Mouse (Mus musculus) lung, embryonic 15.5 days (tissue): ENCODE results near the gene Chid1. TPM values are rescaled to one million over a fixed set of nuclear protein-coding genes. Genes with fewer than 3 reads are reported as not detected.

ENCODE experiments used
- ATAC-seq: fragments of 200-750 bp; cut with Nextera tagmentation; 2 replicates; pipeline ENCODE4 v1.8.0; 2017; ENCODE audit warnings: moderate number of reproducible peaks, borderline replicate concordance; ENCODE audit not compliant: low FRiP score, low TSS enrichment; ENCODE audit errors: extremely low read depth
- H3K27ac ChIP-seq: fragments of 300-500 bp; sonication (generic); 2 replicates; pipeline ENCODE4 v1.5.1; 2015; ENCODE audit warnings: moderate library complexity, mild to moderate bottlenecking, inconsistent platforms
- H3K27me3 ChIP-seq: fragments of 300-500 bp; sonication (generic); 2 replicates; pipeline ENCODE4 v1.6.1; 2015; ENCODE audit warnings: inconsistent platforms
- H3K36me3 ChIP-seq: fragments of 300-500 bp; sonication (generic); 2 replicates; pipeline ENCODE4 v1.6.1; 2015; ENCODE audit warnings: inconsistent platforms
- H3K4me1 ChIP-seq: fragments of 300-500 bp; sonication (generic); 2 replicates; pipeline ENCODE4 v1.6.1; 2015; ENCODE audit warnings: inconsistent platforms
- H3K4me2 ChIP-seq: fragments of 300-500 bp; sonication (generic); 2 replicates; pipeline ENCODE4 v1.6.1; 2015; ENCODE audit warnings: inconsistent platforms, mild to moderate bottlenecking, moderate library complexity
- H3K4me3 ChIP-seq: fragments of 300-500 bp; sonication (generic); 2 replicates; pipeline ENCODE4 v1.5.1; 2015; ENCODE audit warnings: mild to moderate bottlenecking, inconsistent platforms
- H3K9ac ChIP-seq: fragments of 300-500 bp; sonication (generic); 2 replicates; pipeline ENCODE4 v1.6.1; 2015; ENCODE audit warnings: inconsistent platforms
- H3K9me3 ChIP-seq: fragments of 300-500 bp; sonication (generic); 2 replicates; pipeline ENCODE4 v1.6.1; 2016; ENCODE audit warnings: inconsistent platforms
- WGBS: fragments of 180-500 bp; shearing (Covaris S2); methylation state at CpG from one replicate; pipeline ENCODE4 v1.1.7; 2015; 5-methylcytosine and 5-hydroxymethylcytosine counted together
- polyA plus RNA-seq: library from polyadenylated mRNA; unstranded; fragments of >200 nt; fragmentation: Nextera tagmentation; extraction: Ambion mirVana; gene quantifications from 2 replicates; pipeline ENCODE4 v1.2.1, GENCODE M21; 2015

The Chid1 gene
- polyA plus RNA-seq: 39.5 and 40.9 TPM in 2 replicates

- WGBS: under 1% methylated on average over 46 of the region's 46 CpGs
- peak; percentile 97 for ATAC-seq
- H3K36me3 ChIP-seq: no peaks in the 10 kb centered on the region
- peaks cover 24% of the 10 kb centered on the region for H3K4me1 ChIP-seq
- no peaks in the 10 kb centered on the region for H3K27me3 ChIP-seq
- H3K4me2 ChIP-seq: peak within 1 kb of the TSS; percentile 86
- H3K9me3 ChIP-seq: no peaks in the 10 kb centered on the region
- peak within 1 kb of the TSS; percentile 85 for H3K4me3 ChIP-seq
- peak within 1 kb of the TSS; percentile 62 for H3K27ac ChIP-seq
- H3K9ac ChIP-seq: peak within 1 kb of the TSS; percentile 75
Observed at GRCm38 (mm10) chr7:141539556-141540311, at the start of gene Chid1. Chid1 (minus strand) TSS chr7:141539857.

- no peak for ATAC-seq
- H3K4me2 ChIP-seq: no peak overlapping the region
- WGBS: 75% methylated on average over 6 of the region's 6 CpGs
Observed at GRCm38 (mm10) chr7:141588890-141589289, 49.2 kb upstream of the Chid1 start.

GRCm38 (mm10) chr7:141585881-141586280 lies 46.2 kb upstream of the Chid1 start:
- peaks cover 15% of the 10 kb centered on the region for H3K36me3 ChIP-seq

More at GRCm38 (mm10) chr7:141588890-141589289, 49.2 kb upstream of the Chid1 start:
- Histone ChIP-seq H3K4me3 (no peak overlapping the region), H3K27ac (no peak overlapping the region), H3K27me3 (no peaks in the 10 kb centered on the region), H3K36me3 (peaks cover 28% of the 10 kb centered on the region), H3K9me3 (no peaks in the 10 kb centered on the region), H3K9ac (no peak overlapping the region), H3K4me1 (no peaks in the 10 kb centered on the region)

GRCm38 (mm10) chr7:141585288-141585687 lies 45.6 kb upstream of the Chid1 start:
- Histone ChIP-seq H3K27me3 (no peaks in the 10 kb centered on the region), H3K9ac (no peak overlapping the region), H3K27ac (no peak overlapping the region), H3K36me3 (peaks cover 10% of the 10 kb centered on the region), H3K4me1 (no peaks in the 10 kb centered on the region), H3K4me2 (no peak overlapping the region), H3K4me3 (no peak overlapping the region), H3K9me3 (no peaks in the 10 kb centered on the region)
- WGBS: 59% methylated on average over 4 of the region's 4 CpGs
- 0 out of 2 replicates have a peak, but pooled peaks have one; percentile 3 for ATAC-seq

More at GRCm38 (mm10) chr7:141585881-141586280, 46.2 kb upstream of the Chid1 start:
- Histone ChIP-seq H3K27ac (no peak overlapping the region), H3K27me3 (no peaks in the 10 kb centered on the region), H3K4me1 (no peaks in the 10 kb centered on the region), H3K4me2 (no peak overlapping the region), H3K9me3 (no peaks in the 10 kb centered on the region), H3K4me3 (no peak overlapping the region), H3K9ac (no peak overlapping the region)
- 90% methylated on average over 1 of the region's 1 CpGs for whole genome bisulfite sequencing
- ATAC-seq: no peak

GRCm38 (mm10) chr7:141584048-141584841 lies 44.6 kb upstream of the Chid1 start:
- ATAC-seq: no peak
- no peaks in the 10 kb centered on the region for H3K4me1 ChIP-seq
- no peak overlapping the region for H3K4me2 ChIP-seq
- no peak overlapping the region for H3K27ac ChIP-seq
- H3K9me3 ChIP-seq: no peaks in the 10 kb centered on the region
- 86% methylated on average over 5 of the region's 5 CpGs for WGBS
- H3K36me3 ChIP-seq: peaks cover 4% of the 10 kb centered on the region; the same call in 1 of the 2 replicates
- no peak overlapping the region for H3K9ac ChIP-seq
- H3K27me3 ChIP-seq: no peaks in the 10 kb centered on the region
- no peak overlapping the region for H3K4me3 ChIP-seq

- Histone ChIP-seq H3K27me3 (no peaks in the 10 kb centered on the region), H3K4me3 (no peak overlapping the region), H3K27ac (no peak overlapping the region), H3K9ac (no peak overlapping the region), H3K36me3 (no peaks in the 10 kb centered on the region), H3K4me1 (no peaks in the 10 kb centered on the region), H3K4me2 (no peak overlapping the region), H3K9me3 (no peaks in the 10 kb centered on the region)
- ATAC-seq: no peak
- WGBS: 64% methylated on average over 7 of the region's 7 CpGs
Observed at GRCm38 (mm10) chr7:141581323-141581722, 41.7 kb upstream of the Chid1 start.

- Histone ChIP-seq H3K36me3 (no peaks in the 10 kb centered on the region), H3K4me1 (no peaks in the 10 kb centered on the region), H3K9ac (no peak overlapping the region), H3K4me3 (no peak overlapping the region), H3K4me2 (no peak overlapping the region), H3K9me3 (no peaks in the 10 kb centered on the region), H3K27me3 (no peaks in the 10 kb centered on the region), H3K27ac (no peak overlapping the region)
- WGBS: 82% methylated on average over 2 of the region's 2 CpGs
- ATAC-seq: no peak
Observed at GRCm38 (mm10) chr7:141578943-141579342, 39.3 kb upstream of the Chid1 start.

GRCm38 (mm10) chr7:141578511-141578910 lies 38.9 kb upstream of the Chid1 start:
- WGBS: 95% methylated on average over 1 of the region's 1 CpGs
- no peaks in the 10 kb centered on the region for H3K36me3 ChIP-seq
- H3K9me3 ChIP-seq: no peaks in the 10 kb centered on the region
- H3K4me2 ChIP-seq: no peak overlapping the region
- no peak overlapping the region for H3K27ac ChIP-seq
- no peak overlapping the region for H3K4me3 ChIP-seq
- no peak for ATAC-seq
- H3K9ac ChIP-seq: no peak overlapping the region
- H3K4me1 ChIP-seq: no peaks in the 10 kb centered on the region
- H3K27me3 ChIP-seq: no peaks in the 10 kb centered on the region

GRCm38 (mm10) chr7:141577801-141578200 lies 38.1 kb upstream of the Chid1 start:
- no peak overlapping the region for H3K4me3 ChIP-seq
- no peak overlapping the region for H3K27ac ChIP-seq
- WGBS: 84% methylated on average over 3 of the region's 3 CpGs
- no peak overlapping the region for H3K9ac ChIP-seq
- no peaks in the 10 kb centered on the region for H3K27me3 ChIP-seq
- H3K9me3 ChIP-seq: no peaks in the 10 kb centered on the region
- H3K4me2 ChIP-seq: no peak overlapping the region
- H3K4me1 ChIP-seq: no peaks in the 10 kb centered on the region
- no peaks in the 10 kb centered on the region for H3K36me3 ChIP-seq
- ATAC-seq: no peak

GRCm38 (mm10) chr7:141575481-141575880 lies 35.8 kb upstream of the Chid1 start:
- no peak for ATAC-seq
- WGBS: 87% methylated on average over 3 of the region's 3 CpGs
- Histone ChIP-seq H3K36me3 (no peaks in the 10 kb centered on the region), H3K27me3 (no peaks in the 10 kb centered on the region), H3K9ac (no peak overlapping the region), H3K4me3 (no peak overlapping the region), H3K4me1 (no peaks in the 10 kb centered on the region), H3K9me3 (no peaks in the 10 kb centered on the region), H3K27ac (no peak overlapping the region), H3K4me2 (no peak overlapping the region)

- Histone ChIP-seq H3K9ac (no peak overlapping the region), H3K4me3 (no peak overlapping the region), H3K27me3 (no peaks in the 10 kb centered on the region), H3K9me3 (no peaks in the 10 kb centered on the region), H3K4me2 (no peak overlapping the region), H3K27ac (no peak overlapping the region), H3K4me1 (no peaks in the 10 kb centered on the region), H3K36me3 (no peaks in the 10 kb centered on the region)
- ATAC-seq: no peak
- 60% methylated on average over 3 of the region's 3 CpGs for WGBS
Observed at GRCm38 (mm10) chr7:141574041-141574440, 34.4 kb upstream of the Chid1 start.
